ENCODE assay signal across 8 mouse cellular contexts in the genomic region with DNA sequence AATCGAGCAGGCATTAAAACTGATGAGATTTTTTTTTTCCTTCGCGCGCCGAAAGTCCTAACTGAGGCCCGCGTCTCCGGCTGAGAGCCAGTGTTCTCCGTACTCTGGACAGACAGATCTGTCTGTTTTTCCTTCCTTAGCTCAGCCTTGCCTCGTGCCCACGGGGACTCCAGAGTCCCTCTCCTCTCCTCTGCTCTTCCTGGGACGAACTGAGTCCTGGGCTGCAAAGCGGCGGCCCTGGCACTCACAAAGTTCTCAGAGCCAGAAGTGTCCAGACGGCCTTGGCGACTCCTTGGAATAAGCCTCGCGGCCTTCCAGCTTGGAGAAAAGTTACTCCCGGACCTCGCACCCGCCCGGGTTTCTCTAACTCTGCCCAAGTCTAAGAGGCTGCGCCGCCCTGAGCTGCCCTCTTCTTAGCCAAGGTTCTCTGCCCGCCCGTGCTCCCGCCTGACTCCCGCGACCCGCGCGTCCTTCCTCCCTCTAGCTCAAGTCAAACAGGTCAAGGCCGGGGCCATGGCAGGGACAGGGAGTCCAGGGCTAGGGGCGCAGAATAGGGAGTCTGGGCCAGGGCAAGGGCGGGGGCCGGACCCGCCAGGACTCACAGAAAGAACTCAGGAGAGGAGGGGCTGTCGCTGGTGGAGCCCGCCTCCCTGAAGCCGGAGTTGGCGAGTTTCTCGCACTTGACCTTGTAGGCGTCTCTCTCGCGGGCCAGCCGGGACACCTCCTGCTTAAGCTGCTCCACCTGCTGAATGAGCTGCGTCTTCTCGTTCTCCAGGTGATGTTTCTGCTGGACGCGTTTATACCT. TPM values are rescaled to one million over a fixed set of nuclear protein-coding genes. Genes with fewer than 3 reads are reported as not detected.
A peak's percentile ranks its signal among the peaks of the same experiment; 100 is the strongest.
DNase-seq lines count a peak whose midpoint lies in the region; ATAC-seq lines count a peak whose summit lies in the region.

No protein-coding gene starts in this region.

- WGBS in heart, embryonic 10.5 days: under 1% methylated on average over 50 of the region's 50 CpGs
- 2% methylated on average over 50 of the region's 50 CpGs for WGBS in stomach, embryonic 15.5 days

- peaks cover 84% of the 10 kb centered on the region for H3K27me3 ChIP-seq in heart, embryonic 10.5 days (ENCODE audit: insufficient read depth, poor library complexity, severe bottlenecking)
- peaks cover 60% of the 10 kb centered on the region for H3K27me3 ChIP-seq in stomach, embryonic 15.5 days (replicated peaks)

- 0 out of 2 replicates have a peak overlapping the region, but pooled peaks have one; percentile 10 for H3K9ac ChIP-seq in stomach, embryonic 15.5 days

- H3K36me3 ChIP-seq in heart, embryonic 10.5 days: no peaks in the 10 kb centered on the region
- no peaks in the 10 kb centered on the region for H3K36me3 ChIP-seq in stomach, embryonic 15.5 days

- peak overlapping the region; percentile 98 for H3K4me2 ChIP-seq in stomach, embryonic 15.5 days

- ATAC-seq in stomach, embryonic 15.5 days (ENCODE audit: insufficient read depth, low FRiP score, low read depth): no peak
- no peak for ATAC-seq in CD4-positive, CD25-positive, alpha-beta regulatory T cell, adult 4 months

- H3K27ac ChIP-seq in heart, embryonic 10.5 days: peak overlapping the region; percentile 87
- no peak overlapping the region for H3K27ac ChIP-seq in stomach, embryonic 15.5 days

- peak overlapping the region; percentile 71 for H3K4me3 ChIP-seq in heart, embryonic 10.5 days
- peak overlapping the region; percentile 51 for H3K4me3 ChIP-seq in stomach, embryonic 15.5 days (replicated peaks)

- peaks cover 61% of the 10 kb centered on the region for H3K4me1 ChIP-seq in heart, embryonic 10.5 days
- peaks cover 33% of the 10 kb centered on the region for H3K4me1 ChIP-seq in stomach, embryonic 15.5 days

- no peaks in the 10 kb centered on the region for H3K9me3 ChIP-seq in heart, embryonic 10.5 days
- H3K9me3 ChIP-seq in stomach, embryonic 15.5 days: no peaks in the 10 kb centered on the region

- peak; percentile 34 to 48 for DNase-seq in adrenal gland, adult 18-20 months (ENCODE audit: low spot score in 2 of 2)
- DNase-seq in embryo, embryonic 9.5 days (ENCODE audit: extremely low spot score): peak; percentile 70
- no peak for DNase-seq in heart, embryonic 10.5 days (ENCODE audit: low spot score)
- DNase-seq in kidney, adult 9 months: peak; percentile 36
- DNase-seq in lung, postnatal 10 days: peak; percentile 46
- DNase-seq in right cerebral cortex, postnatal 14 days: no peak

RNA-seq across cellular contexts. Expression of a gene that starts 1.6 kb away (rescaled TPM):
- total RNA-seq in adrenal gland, adult 18-20 months (2021): 10 to 100 TPM; 17.9 to 19.8 TPM
- 4.6 and 5.5 TPM in 2 replicates for polyA plus RNA-seq in heart, embryonic 10.5 days (2016; fragmentation: Nextera tagmentation; extraction: Ambion mirVana)
- polyA plus RNA-seq in stomach, embryonic 15.5 days (2015; fragmentation: Nextera tagmentation; extraction: Ambion mirVana): 9.2 and 11.2 TPM in 2 replicates
- polyA plus RNA-seq in CD4-positive, CD25-positive, alpha-beta regulatory T cell, adult 4 months (2017; shearing (Covaris generic)): under 1 TPM in 1 of 2 experiments, not detected in 1; 0.18 TPM

RNA-seq across cellular contexts. Expression of a gene that starts 31.3 kb away (rescaled TPM):
- 1 to 10 TPM; 1.1 to 1.3 TPM for total RNA-seq in adrenal gland, adult 18-20 months (2021)
- polyA plus RNA-seq in heart, embryonic 10.5 days (2016; fragmentation: Nextera tagmentation; extraction: Ambion mirVana): 23.5 and 40.2 TPM in 2 replicates
- polyA plus RNA-seq in stomach, embryonic 15.5 days (2015; fragmentation: Nextera tagmentation; extraction: Ambion mirVana): 4.9 and 5.0 TPM in 2 replicates
- not detected for polyA plus RNA-seq in CD4-positive, CD25-positive, alpha-beta regulatory T cell, adult 4 months (2017; shearing (Covaris generic))

Comparison
In these comparisons a context has a peak if more than half of its experiments do, and no peak if none do; other contexts are left out.
1. DNase-seq: peak in adrenal gland, adult 18-20 months (2 of 2), embryo, embryonic 9.5 days (single experiment), kidney, adult 9 months (single experiment) and lung, postnatal 10 days (single experiment); none in heart, embryonic 10.5 days (single experiment) and right cerebral cortex, postnatal 14 days (single experiment).